Mouse (Mus musculus): ENCODE measurements around the gene Numa1. TPM values are rescaled to one million over a fixed set of nuclear protein-coding genes. Genes with fewer than 3 reads are reported as not detected.
"Not testable (repeated sequence)": the region's sequence is repeated elsewhere in the genome, so short reads cannot be mapped to it uniquely, and the experiment has no call there.

Gene Numa1
- total and polyA plus RNA-seq, 2 experiments from 2014 or later, result 20.6 to 74.0 TPM

DNA sequence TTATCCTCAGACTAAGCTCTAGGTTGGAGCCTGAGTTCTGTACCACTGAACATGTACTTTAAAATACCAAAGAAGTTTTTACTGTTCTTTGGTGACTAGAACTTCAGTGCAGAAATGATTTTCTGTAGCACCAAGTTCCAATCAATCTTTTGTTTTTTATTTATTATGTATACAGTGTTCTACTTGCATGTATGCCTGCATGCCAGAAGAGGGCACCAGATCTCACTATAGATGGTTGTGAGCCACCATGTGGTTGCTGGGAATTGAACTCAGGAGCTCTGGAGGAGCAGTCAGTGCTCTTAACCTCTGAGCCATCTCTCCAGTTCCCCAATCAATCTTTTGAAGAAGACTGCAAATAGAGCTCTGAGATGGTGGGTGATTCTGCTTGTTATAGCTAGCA lies 8.0 kb upstream of the Numa1 start:
- not testable (repeated sequence) for ATAC-seq (ENCODE audit: low FRiP score); H3K4me3 ChIP-seq (ENCODE audit: low read depth, low read length); H3K27ac ChIP-seq (ENCODE audit: low read depth, low read length); H3K36me3 ChIP-seq (ENCODE audit: insufficient read depth, low read length); H3K4me2 ChIP-seq (ENCODE audit: low read depth, low read length, poor library complexity, severe bottlenecking); H3K9me3 ChIP-seq (ENCODE audit: low read length); H3K9ac ChIP-seq (replicated peaks; ENCODE audit: low read length, poor library complexity, severe bottlenecking); DNase-seq (ENCODE audit: low spot score); H3K27me3 ChIP-seq (ENCODE audit: insufficient read depth, low read length); H3K4me1 ChIP-seq (ENCODE audit: insufficient read depth, low read length)
- TF ChIP-seq CTCF (IDR thresholded peaks at IDR 0.05), result peak; percentile 12; the same call in 1 of the 2 replicates

DNA sequence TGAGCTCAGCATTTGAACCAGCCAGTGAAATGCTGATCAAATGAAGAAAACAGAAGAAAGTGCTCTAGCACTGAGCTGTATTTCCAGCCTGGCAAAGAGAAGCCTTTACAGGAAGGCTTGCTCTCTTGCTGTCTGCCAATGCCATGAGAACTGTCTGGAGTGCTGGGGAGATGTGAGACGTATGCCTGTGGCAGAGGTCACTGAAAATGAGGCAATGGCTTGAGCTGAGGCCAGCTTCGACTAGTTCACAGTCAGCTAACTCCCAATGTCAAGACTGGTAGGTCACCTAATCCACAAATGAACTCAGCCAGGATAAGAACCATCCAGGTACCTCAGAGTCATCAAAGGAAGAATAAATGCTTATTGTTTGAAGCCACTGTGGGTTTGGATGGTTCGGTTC lies 5.8 kb upstream of the Numa1 start:
- no peak for DNase-seq (ENCODE audit: low spot score)
- TF ChIP-seq CTCF (IDR thresholded peaks at IDR 0.05), result no peak

GRCm38 (mm10) chr7:101932551-101932950 lies 1.4 kb upstream of the Numa1 start:
- Histone ChIP-seq H3K9ac (replicated peaks; ENCODE audit: low read length, poor library complexity, severe bottlenecking) (no peak overlapping the region), H3K4me3 (ENCODE audit: low read depth, low read length) (no peak overlapping the region), H3K27me3 (ENCODE audit: insufficient read depth, low read length) (no peaks in the 10 kb centered on the region), H3K9me3 (ENCODE audit: low read length) (no peaks in the 10 kb centered on the region), H3K27ac (ENCODE audit: low read depth, low read length) (no peak overlapping the region), H3K36me3 (ENCODE audit: insufficient read depth, low read length) (no peaks in the 10 kb centered on the region), H3K4me1 (ENCODE audit: insufficient read depth, low read length) (peaks cover 3% of the 10 kb centered on the region; the same call in 1 of the 2 replicates), H3K4me2 (ENCODE audit: low read depth, low read length, poor library complexity, severe bottlenecking) (peak overlapping the region; percentile 81; the same call in 1 of the 2 replicates)
- WGBS, result 84% methylated on average over 1 of the region's 1 CpGs
- no peak for DNase-seq (ENCODE audit: low spot score)
- no peak for ATAC-seq (ENCODE audit: low FRiP score)
- no peak for TF ChIP-seq CTCF (IDR thresholded peaks at IDR 0.05)

More for the DNA sequence above, 5.8 kb upstream of the Numa1 start:
- H3K4me3 ChIP-seq (ENCODE audit: low read depth, low read length), result no peak overlapping the region
- H3K27me3 ChIP-seq (ENCODE audit: insufficient read depth, low read length), result no peaks in the 10 kb centered on the region
- 88% methylated on average over 3 of the region's 3 CpGs for WGBS
- no peak overlapping the region for H3K27ac ChIP-seq (ENCODE audit: low read depth, low read length)
- H3K9ac ChIP-seq (replicated peaks; ENCODE audit: low read length, poor library complexity, severe bottlenecking), result 0 out of 2 replicates have a peak overlapping the region, but pooled peaks have one; percentile 19
- H3K9me3 ChIP-seq (ENCODE audit: low read length), result no peaks in the 10 kb centered on the region
- no peaks in the 10 kb centered on the region for H3K36me3 ChIP-seq (ENCODE audit: insufficient read depth, low read length)
- H3K4me1 ChIP-seq (ENCODE audit: insufficient read depth, low read length), result peaks cover 3% of the 10 kb centered on the region; the same call in 1 of the 2 replicates
- no peak overlapping the region for H3K4me2 ChIP-seq (ENCODE audit: low read depth, low read length, poor library complexity, severe bottlenecking)
- no peak for ATAC-seq (ENCODE audit: low FRiP score)

- peak overlapping the region; percentile 18; the same call in 1 of the 2 replicates for H3K27ac ChIP-seq (ENCODE audit: low read depth, low read length)
- DNase-seq (ENCODE audit: low spot score), result peak; percentile 20
Measured at GRCm38 (mm10) chr7:101933300-101933699, 611 bp upstream of the Numa1 start.

DNA sequence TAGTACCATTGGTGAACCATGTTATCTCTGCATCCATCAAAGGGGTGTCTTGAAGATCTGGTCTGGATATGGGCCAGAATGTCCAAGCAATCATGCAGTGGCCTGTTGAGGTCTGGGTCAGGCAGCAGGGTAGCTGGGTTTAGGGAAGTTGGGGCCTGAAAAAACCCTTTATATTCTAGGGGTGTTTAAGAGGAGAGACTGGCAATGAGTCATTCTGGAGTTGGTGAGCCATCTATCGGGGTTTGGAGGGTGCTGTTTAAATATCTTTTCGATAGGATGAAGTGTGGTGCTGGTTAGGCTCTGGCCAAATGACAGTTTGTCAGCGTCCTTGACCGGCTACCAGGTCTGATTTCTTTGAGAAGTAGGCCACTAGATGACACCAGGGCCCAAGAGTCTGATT lies 2.0 kb downstream of the Numa1 start:
- no peak overlapping the region for H3K4me2 ChIP-seq (ENCODE audit: low read depth, low read length, poor library complexity, severe bottlenecking)
- H3K27me3 ChIP-seq (ENCODE audit: insufficient read depth, low read length), result no peaks in the 10 kb centered on the region
- DNase-seq (ENCODE audit: low spot score) (no peak), ATAC-seq (ENCODE audit: low FRiP score) (no peak)
- H3K9ac ChIP-seq (replicated peaks; ENCODE audit: low read length, poor library complexity, severe bottlenecking), result no peak overlapping the region
- H3K4me1 ChIP-seq (ENCODE audit: insufficient read depth, low read length), result peaks cover 3% of the 10 kb centered on the region; the same call in 1 of the 2 replicates
- H3K9me3 ChIP-seq (ENCODE audit: low read length), result no peaks in the 10 kb centered on the region
- no peak for TF ChIP-seq CTCF (IDR thresholded peaks at IDR 0.05)
- H3K36me3 ChIP-seq (ENCODE audit: insufficient read depth, low read length), result 0 out of 2 replicates have a peak, but pooled peaks cover 2% of the 10 kb centered on the region
- 99% methylated on average over 4 of the region's 4 CpGs for WGBS
- H3K4me3 ChIP-seq (ENCODE audit: low read depth, low read length), result no peak overlapping the region
- no peak overlapping the region for H3K27ac ChIP-seq (ENCODE audit: low read depth, low read length)

More at GRCm38 (mm10) chr7:101933300-101933699, 611 bp upstream of the Numa1 start:
- ATAC-seq (ENCODE audit: low FRiP score), result peak; percentile 44
- 8% methylated on average over 15 of the region's 15 CpGs for WGBS
- H3K4me3 ChIP-seq (ENCODE audit: low read depth, low read length), result peak overlapping the region; percentile 84
- peak overlapping the region; percentile 81 for H3K4me2 ChIP-seq (ENCODE audit: low read depth, low read length, poor library complexity, severe bottlenecking)
- no peak for TF ChIP-seq CTCF (IDR thresholded peaks at IDR 0.05)
- H3K9ac ChIP-seq (replicated peaks; ENCODE audit: low read length, poor library complexity, severe bottlenecking), result peak overlapping the region; percentile 50
- H3K36me3 ChIP-seq (ENCODE audit: insufficient read depth, low read length), result no peaks in the 10 kb centered on the region
- no peaks in the 10 kb centered on the region for H3K27me3 ChIP-seq (ENCODE audit: insufficient read depth, low read length)
- H3K9me3 ChIP-seq (ENCODE audit: low read length), result no peaks in the 10 kb centered on the region
- H3K4me1 ChIP-seq (ENCODE audit: insufficient read depth, low read length), result peaks cover 3% of the 10 kb centered on the region; the same call in 1 of the 2 replicates

DNA sequence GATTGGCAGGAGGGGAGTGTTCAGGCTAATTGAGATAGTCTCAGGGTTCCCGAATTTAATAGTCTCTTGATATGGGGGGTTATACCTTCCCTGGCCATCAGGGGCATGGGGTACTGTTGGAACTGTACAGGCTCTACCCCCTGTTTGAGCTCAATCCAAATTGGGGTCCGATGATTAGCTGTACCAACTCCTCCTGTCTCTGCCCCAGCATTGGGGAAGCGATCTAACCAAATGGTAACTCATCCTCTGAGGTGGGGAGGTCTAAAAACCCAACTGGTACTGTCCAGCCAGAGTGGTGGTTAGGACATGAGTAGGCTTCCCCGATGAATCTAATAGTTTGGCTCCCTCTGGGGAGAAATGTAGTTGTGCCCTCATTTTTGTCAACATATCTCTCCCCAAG lies 3.1 kb downstream of the Numa1 start:
- H3K9ac ChIP-seq (replicated peaks; ENCODE audit: low read length, poor library complexity, severe bottlenecking), result no peak overlapping the region
- H3K9me3 ChIP-seq (ENCODE audit: low read length), result no peaks in the 10 kb centered on the region
- H3K27me3 ChIP-seq (ENCODE audit: insufficient read depth, low read length), result no peaks in the 10 kb centered on the region
- WGBS, result 93% methylated on average over 4 of the region's 4 CpGs
- H3K4me2 ChIP-seq (ENCODE audit: low read depth, low read length, poor library complexity, severe bottlenecking), result no peak overlapping the region
- DNase-seq (ENCODE audit: low spot score), result no peak
- no peak for ATAC-seq (ENCODE audit: low FRiP score)
- H3K4me3 ChIP-seq (ENCODE audit: low read depth, low read length), result no peak overlapping the region
- H3K36me3 ChIP-seq (ENCODE audit: insufficient read depth, low read length), result 0 out of 2 replicates have a peak, but pooled peaks cover 2% of the 10 kb centered on the region
- no peak for TF ChIP-seq CTCF (IDR thresholded peaks at IDR 0.05)
- peaks cover 3% of the 10 kb centered on the region; the same call in 1 of the 2 replicates for H3K4me1 ChIP-seq (ENCODE audit: insufficient read depth, low read length)
- no peak overlapping the region for H3K27ac ChIP-seq (ENCODE audit: low read depth, low read length)
